Mouse (Mus musculus) lung, embryonic 16.5 days (tissue): ENCODE data around the gene Cdca4. TPM values are rescaled to one million over a fixed set of nuclear protein-coding genes. Genes with fewer than 3 reads are reported as not detected.

Experiments used
- ATAC-seq: fragments of 200-750 bp; cut with Nextera tagmentation; 2 replicates; pipeline ENCODE4 v1.8.0; 2017; ENCODE audit warnings: low read depth, mild to moderate bottlenecking, moderate library complexity
- H3K27ac ChIP-seq: fragments of 300-500 bp; sonication (generic); 2 replicates; pipeline ENCODE4 v1.5.1; 2014; ENCODE audit warnings: mild to moderate bottlenecking, control low read depth, low read length
- H3K27me3 ChIP-seq: fragments of 300-500 bp; sonication (generic); 2 replicates; pipeline ENCODE4 v1.6.1; 2014; ENCODE audit warnings: low read depth, low read length, mixed read lengths; ENCODE audit not compliant: control insufficient read depth, insufficient read depth
- H3K36me3 ChIP-seq: fragments of 300-500 bp; sonication (generic); 2 replicates; pipeline ENCODE4 v1.6.1; 2014; ENCODE audit warnings: low read length; ENCODE audit not compliant: control insufficient read depth, insufficient read depth
- H3K4me1 ChIP-seq: fragments of 300-500 bp; sonication (generic); replicated peaks from 2 replicates; pipeline ENCODE4 v1.6.1; 2014; ENCODE audit warnings: low read length, mixed read lengths; ENCODE audit not compliant: control insufficient read depth, insufficient read depth
- H3K4me2 ChIP-seq: fragments of 300-500 bp; sonication (generic); 2 replicates; pipeline ENCODE4 v1.6.1; 2014; ENCODE audit warnings: low read depth, low read length, control low read depth
- H3K4me3 ChIP-seq: fragments of 300-500 bp; sonication (generic); 2 replicates; pipeline ENCODE4 v1.5.1; 2014; ENCODE audit warnings: mild to moderate bottlenecking, low read length, control low read depth
- H3K9ac ChIP-seq: fragments of 300-500 bp; sonication (generic); 2 replicates; pipeline ENCODE4 v1.6.1; 2014; ENCODE audit warnings: low read length, control low read depth
- H3K9me3 ChIP-seq: fragments of 300-500 bp; sonication (generic); 2 replicates; pipeline ENCODE4 v1.6.1; 2016; ENCODE audit warnings: low read length; ENCODE audit not compliant: control insufficient read depth
- WGBS: fragments of 180-500 bp; shearing (Covaris S2); extraction: QIAGEN DNeasy Blood & Tissue Kit; methylation state at CpG from one replicate; pipeline ENCODE4 v1.1.7; 2014; 5-methylcytosine and 5-hydroxymethylcytosine counted together
- polyA plus RNA-seq: library from polyadenylated mRNA; unstranded; fragments of >200 nt; fragmentation: Nextera tagmentation; extraction: Ambion mirVana; gene quantifications from 2 replicates; pipeline ENCODE4 v1.2.1, GENCODE M21; 2015

Gene Cdca4
- 105 and 108 TPM in 2 replicates for polyA plus RNA-seq

GRCm38 (mm10) chr12:112829244-112829864 lies at the start of gene Cdca4:
Gene Cdca4 (minus strand): TSS chr12:112829423.
- H3K27me3 ChIP-seq: no peaks in the 10 kb centered on the region
- peak within 1 kb of the TSS; percentile 92 for H3K27ac ChIP-seq
- H3K9ac ChIP-seq: peak within 1 kb of the TSS; percentile 99
- peaks cover 36% of the 10 kb centered on the region for H3K4me1 ChIP-seq
- H3K36me3 ChIP-seq: peaks cover 5% of the 10 kb centered on the region
- H3K4me3 ChIP-seq: peak within 1 kb of the TSS; percentile 95
- 2% methylated on average over 46 of the region's 72 CpGs for WGBS
- peak; percentile 98 for ATAC-seq
- H3K4me2 ChIP-seq: peak within 1 kb of the TSS; percentile 68
- no peaks in the 10 kb centered on the region for H3K9me3 ChIP-seq

DNA sequence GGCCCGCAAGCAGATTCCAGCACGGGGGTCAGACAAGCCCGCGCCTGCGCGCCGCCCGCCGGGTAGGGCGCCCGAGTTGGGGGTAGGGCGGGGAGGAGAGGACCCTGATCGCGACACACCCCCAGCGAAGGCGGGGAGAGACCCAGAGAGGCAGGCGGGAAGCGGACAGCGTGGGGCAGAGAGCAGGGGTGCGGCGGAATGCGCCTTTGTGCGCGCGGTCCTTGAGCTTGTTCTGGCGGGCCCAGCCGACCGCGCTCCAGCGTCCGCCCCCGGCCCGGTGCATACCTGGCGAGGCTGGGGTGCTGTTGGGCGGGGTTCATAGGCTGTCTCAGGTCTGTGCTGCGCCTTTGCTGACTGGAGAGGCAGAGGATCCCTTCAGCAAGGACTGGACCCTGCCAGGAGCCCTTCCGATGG lies 48.4 kb upstream of the Cdca4 start:
- H3K27ac ChIP-seq: peak overlapping the region; percentile 37
- peak; percentile 77 for ATAC-seq
- peak overlapping the region; percentile 68 for H3K9ac ChIP-seq
- peaks cover 37% of the 10 kb centered on the region for H3K4me1 ChIP-seq
- H3K36me3 ChIP-seq: no peaks in the 10 kb centered on the region
- H3K9me3 ChIP-seq: no peaks in the 10 kb centered on the region
- H3K27me3 ChIP-seq: peaks cover 55% of the 10 kb centered on the region
- peak overlapping the region; percentile 48 for H3K4me3 ChIP-seq
- WGBS: 2% methylated on average over 37 of the region's 37 CpGs
- peak overlapping the region; percentile 92 for H3K4me2 ChIP-seq

DNA sequence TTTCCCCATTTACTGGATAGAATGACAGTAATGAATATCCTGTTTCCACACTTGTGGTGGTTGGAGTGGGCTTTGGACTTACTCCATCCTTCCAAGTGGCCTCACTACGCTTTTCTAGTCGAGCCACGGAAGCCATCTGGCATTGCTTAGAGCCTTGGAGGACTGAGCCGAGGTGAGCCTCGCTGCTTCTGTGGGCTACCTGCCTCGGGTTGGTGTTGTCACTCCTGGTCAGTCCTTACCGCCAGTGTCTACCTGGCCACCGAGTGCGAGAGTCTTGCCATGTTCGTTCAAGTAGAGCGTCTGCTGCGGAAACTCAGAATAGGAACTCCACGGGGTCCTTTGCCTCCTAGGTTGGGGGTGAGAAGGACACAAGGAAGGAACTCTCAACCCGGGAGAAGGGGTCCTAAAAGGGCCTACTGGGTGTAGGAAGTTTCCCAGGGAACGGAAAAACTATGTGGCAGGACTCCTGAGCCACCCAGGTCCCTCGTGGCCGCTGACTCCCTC lies 47.9 kb upstream of the Cdca4 start:
- H3K9me3 ChIP-seq: no peaks in the 10 kb centered on the region
- H3K4me1 ChIP-seq: peaks cover 37% of the 10 kb centered on the region
- ATAC-seq: no peak
- H3K27ac ChIP-seq: peak overlapping the region; percentile 37
- H3K4me3 ChIP-seq: peak overlapping the region; percentile 48
- H3K36me3 ChIP-seq: no peaks in the 10 kb centered on the region
- peaks cover 57% of the 10 kb centered on the region for H3K27me3 ChIP-seq
- WGBS: 4% methylated on average over 17 of the region's 17 CpGs
- peak overlapping the region; percentile 68 for H3K9ac ChIP-seq
- H3K4me2 ChIP-seq: peak overlapping the region; percentile 92

DNA sequence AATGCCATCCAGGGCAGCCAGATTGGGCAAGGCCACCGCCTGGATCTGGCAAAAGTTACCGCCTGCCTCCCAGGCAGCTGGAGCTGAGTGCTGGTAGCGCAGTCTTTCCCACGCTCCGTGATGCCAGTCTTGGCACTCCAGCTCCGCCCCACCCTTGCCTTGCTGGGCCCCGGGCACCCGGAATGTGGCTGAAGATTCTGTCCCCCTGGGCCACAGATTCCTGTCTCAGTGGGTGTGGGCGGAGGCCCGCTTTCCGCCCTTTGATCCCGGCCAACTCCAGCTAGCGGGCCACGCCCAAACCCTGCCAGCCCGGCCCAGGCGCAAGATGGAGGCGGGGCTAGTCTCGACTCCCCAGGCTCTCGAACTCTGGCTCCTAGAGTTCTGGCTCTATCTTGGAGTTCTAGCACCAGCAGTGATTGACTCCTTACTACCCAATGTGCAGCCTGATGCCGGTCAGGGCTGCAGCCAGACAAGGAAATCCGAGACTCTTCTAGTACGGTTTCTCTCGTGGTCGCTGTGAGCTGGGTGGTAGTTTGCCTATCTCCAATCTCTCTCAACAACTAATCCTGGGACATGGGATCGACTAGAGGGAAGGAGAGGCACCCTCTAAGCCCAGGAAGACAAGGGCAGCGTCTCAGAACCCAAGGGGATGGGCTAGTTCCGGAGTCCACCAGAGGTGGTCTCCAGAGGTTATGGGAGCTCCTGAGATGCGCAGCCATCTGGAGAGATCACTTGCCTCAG lies 47.3 kb upstream of the Cdca4 start:
- H3K27ac ChIP-seq: peak overlapping the region; percentile 66
- H3K27me3 ChIP-seq: peaks cover 57% of the 10 kb centered on the region
- H3K4me2 ChIP-seq: peak overlapping the region; percentile 92
- peaks cover 37% of the 10 kb centered on the region for H3K4me1 ChIP-seq
- no peaks in the 10 kb centered on the region for H3K36me3 ChIP-seq
- H3K9ac ChIP-seq: peak overlapping the region; percentile 68
- H3K4me3 ChIP-seq: peak overlapping the region; percentile 24
- peak; percentile 56 for ATAC-seq
- 4% methylated on average over 28 of the region's 28 CpGs for WGBS
- H3K9me3 ChIP-seq: no peaks in the 10 kb centered on the region

GRCm38 (mm10) chr12:112875225-112876013 lies 46.2 kb upstream of the Cdca4 start:
- Histone ChIP-seq H3K4me2 (no peak overlapping the region), H3K4me3 (no peak overlapping the region), H3K4me1 (peaks cover 39% of the 10 kb centered on the region), H3K36me3 (no peaks in the 10 kb centered on the region), H3K27me3 (peaks cover 63% of the 10 kb centered on the region), H3K9me3 (no peaks in the 10 kb centered on the region), H3K27ac (no peak overlapping the region; the same call in 1 of the 2 replicates), H3K9ac (0 out of 2 replicates have a peak overlapping the region, but pooled peaks have one; percentile 68)
- 22% methylated on average over 16 of the region's 16 CpGs for WGBS
- ATAC-seq: peak; percentile 60

- Histone ChIP-seq H3K36me3 (no peaks in the 10 kb centered on the region), H3K4me2 (peak overlapping the region; percentile 53), H3K4me1 (peaks cover 47% of the 10 kb centered on the region), H3K27me3 (peaks cover 63% of the 10 kb centered on the region), H3K27ac (no peak overlapping the region), H3K9me3 (no peaks in the 10 kb centered on the region), H3K9ac (peak overlapping the region; percentile 53), H3K4me3 (peak overlapping the region; percentile 29)
- 12% methylated on average over 22 of the region's 22 CpGs for WGBS
- no peak for ATAC-seq
Measured at GRCm38 (mm10) chr12:112874199-112874598, 45.0 kb upstream of the Cdca4 start.

DNA sequence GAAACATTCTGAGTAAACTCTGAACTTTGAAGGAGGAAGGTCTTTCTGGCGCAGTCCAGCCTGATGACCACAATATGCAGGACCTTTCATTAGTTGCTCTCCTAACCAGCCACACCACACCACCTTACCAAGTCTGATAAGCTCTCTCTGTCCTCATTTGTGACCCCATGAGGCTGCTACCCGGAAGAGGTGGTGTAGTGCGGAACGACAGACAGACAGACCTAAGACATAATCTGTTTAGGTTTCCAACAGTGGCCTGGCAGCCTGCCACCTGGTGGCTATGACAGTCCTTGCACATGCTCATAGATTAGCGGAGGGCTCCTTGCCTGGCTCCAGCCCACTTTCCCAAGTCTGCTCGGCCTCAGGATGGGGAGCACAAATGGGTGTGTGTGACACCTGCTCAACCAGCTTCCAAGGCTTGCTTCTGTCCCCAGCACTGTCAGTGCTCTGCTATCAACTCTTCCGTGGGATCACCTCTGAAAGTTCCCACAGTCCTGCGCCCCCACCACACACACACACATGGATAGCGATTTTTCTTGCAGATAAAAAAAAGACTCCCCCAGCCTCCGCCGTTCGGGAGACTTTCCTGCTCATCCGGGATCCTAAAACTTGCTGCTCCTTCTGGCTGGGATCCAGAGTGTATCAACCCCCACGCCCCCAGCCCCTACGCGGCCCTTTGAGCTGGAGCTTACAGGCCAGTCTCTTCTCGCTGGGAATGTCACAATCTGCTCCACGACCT lies 44.4 kb upstream of the Cdca4 start:
- no peak for ATAC-seq
- peaks cover 60% of the 10 kb centered on the region for H3K27me3 ChIP-seq
- peak overlapping the region; percentile 53 for H3K9ac ChIP-seq
- no peak overlapping the region for H3K27ac ChIP-seq
- H3K36me3 ChIP-seq: no peaks in the 10 kb centered on the region
- peak overlapping the region; percentile 53 for H3K4me2 ChIP-seq
- no peaks in the 10 kb centered on the region for H3K9me3 ChIP-seq
- peaks cover 52% of the 10 kb centered on the region for H3K4me1 ChIP-seq
- peak overlapping the region; percentile 29 for H3K4me3 ChIP-seq
- 12% methylated on average over 18 of the region's 18 CpGs for WGBS

GRCm38 (mm10) chr12:112872991-112873390 lies 43.8 kb upstream of the Cdca4 start:
- Histone ChIP-seq H3K27me3 (peaks cover 54% of the 10 kb centered on the region), H3K9ac (no peak overlapping the region), H3K9me3 (no peaks in the 10 kb centered on the region), H3K36me3 (no peaks in the 10 kb centered on the region), H3K4me2 (no peak overlapping the region), H3K4me1 (peaks cover 49% of the 10 kb centered on the region), H3K4me3 (no peak overlapping the region), H3K27ac (no peak overlapping the region)
- 78% methylated on average over 10 of the region's 10 CpGs for whole genome bisulfite sequencing
- no peak for ATAC-seq
